In the genomic region with DNA sequence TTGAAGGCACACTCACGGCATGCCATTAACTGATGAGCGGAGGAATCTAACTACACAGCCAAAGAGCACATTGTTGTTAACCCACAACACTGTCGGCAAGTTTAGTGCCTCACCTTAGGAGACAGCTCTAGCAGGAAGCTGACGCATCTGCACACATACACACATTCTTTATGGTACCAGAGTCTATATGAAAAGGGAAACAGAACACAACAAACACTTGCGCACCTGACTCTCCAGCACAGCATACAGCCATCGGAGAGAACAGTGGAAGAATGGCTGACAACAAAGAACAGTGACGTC, we compare ENCODE assay signal across 31 mouse cellular contexts.
"Had no signal": no experiment of that assay in that cellular context is flagged by ENCODE, and none has a peak within 500 bp of the region (broad histone marks: within the 10 kb centered on the region; RNA-seq: fewer than 3 reads in every experiment).

No protein-coding gene starts in this region.

- H3K4me3 ChIP-seq: left cerebral cortex, adult 2 months; limb, embryonic 10.5 days; limb, embryonic 12.5 days; limb, embryonic 13.5 days; limb, embryonic 15.5 days; liver, embryonic 12.5 days; liver, embryonic 13.5 days; liver, embryonic 15.5 days; lung, embryonic 15.5 days; megakaryocyte, embryonic 14.5 days; midbrain, embryonic 10.5 days; midbrain, embryonic 12.5 days; midbrain, embryonic 13.5 days; midbrain, embryonic 15.5 days; myocyte; neural tube, embryonic 12.5 days had no signal

- H3K4me2 ChIP-seq: limb, embryonic 12.5 days; limb, embryonic 13.5 days; limb, embryonic 15.5 days; liver, embryonic 11.5 days; liver, embryonic 12.5 days; liver, embryonic 13.5 days; liver, embryonic 15.5 days; lung, embryonic 14.5 days; lung, embryonic 15.5 days; midbrain, embryonic 12.5 days; midbrain, embryonic 13.5 days; midbrain, embryonic 15.5 days; neural tube, embryonic 12.5 days had no signal

- H3K27ac ChIP-seq: left cerebral cortex, adult 2 months; limb, embryonic 10.5 days; limb, embryonic 12.5 days; limb, embryonic 13.5 days; limb, embryonic 15.5 days; liver, embryonic 12.5 days; liver, embryonic 13.5 days; liver, embryonic 14.5 days; liver, embryonic 15.5 days; lung, embryonic 15.5 days; macrophage; midbrain, embryonic 10.5 days; midbrain, embryonic 12.5 days; midbrain, embryonic 13.5 days; midbrain, embryonic 15.5 days; neural tube, embryonic 12.5 days had no signal

- H3K4me1 ChIP-seq: limb, embryonic 10.5 days; limb, embryonic 12.5 days; limb, embryonic 13.5 days; limb, embryonic 15.5 days; liver, embryonic 12.5 days; liver, embryonic 13.5 days; liver, embryonic 15.5 days; lung, embryonic 15.5 days; megakaryocyte, embryonic 14.5 days; midbrain, embryonic 10.5 days; midbrain, embryonic 12.5 days; midbrain, embryonic 13.5 days; midbrain, embryonic 15.5 days; neural tube, embryonic 12.5 days had no signal

- H3K27me3 ChIP-seq: limb, embryonic 12.5 days; limb, embryonic 13.5 days; limb, embryonic 15.5 days; liver, embryonic 12.5 days; liver, embryonic 13.5 days; liver, embryonic 15.5 days; lung, embryonic 15.5 days; megakaryocyte, embryonic 14.5 days; midbrain, embryonic 12.5 days; midbrain, embryonic 13.5 days; midbrain, embryonic 15.5 days; neural tube, embryonic 12.5 days had no signal

- H3K9me3 ChIP-seq: limb, embryonic 10.5 days; limb, embryonic 12.5 days; limb, embryonic 13.5 days; limb, embryonic 15.5 days; liver, embryonic 12.5 days; liver, embryonic 13.5 days; liver, embryonic 15.5 days; lung, embryonic 15.5 days; megakaryocyte, embryonic 14.5 days; midbrain, embryonic 10.5 days; midbrain, embryonic 12.5 days; midbrain, embryonic 13.5 days; midbrain, embryonic 15.5 days; neural tube, embryonic 12.5 days had no signal

- ATAC-seq: liver, embryonic 12.5 days; liver, postnatal 0 days; lung, postnatal 0 days; midbrain, embryonic 13.5 days; midbrain, embryonic 15.5 days had no signal

- H3K9ac ChIP-seq: limb, embryonic 12.5 days; limb, embryonic 13.5 days; limb, embryonic 15.5 days; liver, embryonic 12.5 days; liver, embryonic 13.5 days; liver, embryonic 14.5 days; liver, embryonic 15.5 days; liver, postnatal 0 days; lung, embryonic 14.5 days; lung, embryonic 15.5 days; midbrain, embryonic 12.5 days; midbrain, embryonic 13.5 days; midbrain, embryonic 15.5 days; neural tube, embryonic 12.5 days had no signal

- DNase-seq: left cerebral cortex, postnatal 4 days; liver; liver, embryonic 13.5 days; liver, postnatal 0 days; lung, adult 18-20 months; lung, adult 2 months; lung, embryonic 14.5 days; lung, postnatal 10 days; lung, postnatal 14 days; lung, postnatal 36 days; lung, postnatal 4 days; midbrain, embryonic 14.5 days had no signal
